Mouse (Mus musculus) cortical plate, adult 2 months (tissue): ENCODE results near the gene Rtca.

ENCODE experiments used
- CTCF ChIP-seq: fragments of 200-500 bp; IDR thresholded peaks from 2 replicates; pipeline ENCODE4 v1.5.1; 2011; ENCODE audit warnings: mild to moderate bottlenecking, control low read depth, low read length; ENCODE audit not compliant: insufficient read depth; ENCODE audit errors: extremely low read depth
- POLR2A ChIP-seq: fragments of 200-500 bp; IDR thresholded peaks from 2 replicates; pipeline ENCODE4 v1.6.1; 2011; ENCODE audit warnings: mild to moderate bottlenecking, low read length, control low read depth; ENCODE audit not compliant: insufficient read depth; ENCODE audit errors: extremely low read depth

- no peak for TF ChIP-seq POLR2A
- no peak for TF ChIP-seq CTCF
Observed at GRCm38 (mm10) chr3:116476686-116477298, 31.2 kb downstream of the Rtca start.
